Mouse (Mus musculus): Measurements from ENCODE around the gene Frmd6.

Gene Frmd6

DNA sequence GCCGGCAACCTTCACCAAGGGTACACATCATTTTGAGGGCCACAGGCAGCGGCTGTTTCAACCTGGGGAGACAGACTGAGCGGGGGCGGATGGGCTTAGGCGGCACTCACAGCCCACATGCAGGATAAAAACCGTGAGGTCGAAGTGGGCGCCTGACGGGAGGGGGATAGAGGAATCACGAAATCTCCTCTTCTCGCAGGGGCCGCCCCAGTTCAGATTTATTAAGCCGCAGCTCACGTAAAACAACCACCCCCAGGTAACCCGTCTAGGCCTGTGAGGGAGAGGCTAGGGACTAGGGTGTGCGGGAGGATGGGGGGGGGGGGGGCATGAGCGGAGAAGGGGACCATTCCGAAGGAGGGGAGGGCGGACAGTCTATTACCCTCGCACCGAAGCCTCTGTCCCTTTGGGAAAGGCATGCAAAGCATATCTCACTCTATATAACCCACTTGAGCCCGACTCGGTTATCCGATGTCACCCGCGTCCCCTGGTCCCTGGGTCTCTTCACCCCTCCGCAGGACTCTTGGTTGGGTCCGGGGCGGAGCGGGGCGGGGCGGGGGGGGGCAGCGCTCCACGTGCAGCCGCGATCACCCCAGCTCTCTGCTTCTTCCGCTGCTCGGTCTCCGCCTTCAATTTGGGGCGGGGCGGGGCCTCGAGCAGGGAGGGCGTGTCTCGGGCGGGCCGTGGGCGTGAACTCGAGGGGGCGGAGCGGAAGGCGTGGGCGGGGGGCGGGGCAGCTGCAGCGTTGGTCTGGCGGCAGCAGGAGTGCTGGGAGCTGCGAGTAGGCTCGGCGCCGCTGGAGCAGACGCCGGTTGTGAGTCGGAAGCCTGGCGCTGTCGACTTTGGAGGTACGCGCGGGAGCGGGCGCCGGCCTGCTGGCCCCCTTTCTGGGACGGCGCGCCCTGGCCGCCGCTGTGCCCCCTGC lies at the start of gene Frmd6:
Frmd6 (plus strand) TSS at position 786 of the 922 bp plus-strand sequence.
- peak; percentile 94 for DNase-seq

DNA sequence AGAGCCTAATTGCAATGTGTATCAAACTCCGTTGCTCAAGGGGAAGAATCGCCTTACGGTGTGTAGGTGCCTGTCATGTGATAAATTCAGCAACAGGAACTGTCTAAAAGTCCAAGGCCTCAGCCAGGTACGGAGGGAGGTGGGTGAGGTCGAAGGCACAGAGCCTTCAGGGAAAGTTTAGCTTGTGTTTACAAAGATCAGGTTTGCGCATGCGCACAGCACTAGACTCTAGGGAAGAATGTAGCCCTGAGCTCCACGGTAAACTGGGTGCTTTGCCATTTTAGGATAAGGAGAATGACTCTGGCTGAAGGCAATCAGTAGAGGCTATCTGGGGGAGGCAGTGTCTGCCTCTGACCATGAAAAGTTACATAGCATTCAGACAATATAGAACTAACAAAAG lies 49.7 kb upstream of the Frmd6 start:
- DNase-seq, result no peak

DNA sequence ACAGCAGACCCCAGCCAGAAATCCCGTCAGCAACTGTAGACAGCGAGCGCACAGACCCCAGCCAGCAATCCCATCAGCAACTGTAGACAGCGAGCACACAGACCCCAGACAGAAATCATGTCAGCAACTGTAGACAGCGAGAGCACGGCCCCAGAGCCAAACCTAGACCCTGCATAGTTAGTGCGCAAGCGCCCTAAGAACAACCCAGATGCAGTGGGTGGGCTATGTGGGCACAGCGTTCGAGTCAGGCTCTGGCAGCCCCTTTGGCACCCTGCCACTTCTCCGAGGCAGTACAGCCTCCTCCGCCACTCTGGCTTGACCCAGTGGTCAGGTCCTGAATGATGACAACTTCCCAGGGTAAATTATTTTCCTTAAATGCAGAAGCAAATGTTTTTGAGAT lies 48.6 kb upstream of the Frmd6 start:
- no peak for DNase-seq

- no peak for DNase-seq
Measured at GRCm38 (mm10) chr12:70777466-70777865, 47.8 kb upstream of the Frmd6 start.

- DNase-seq, result no peak
Measured at GRCm38 (mm10) chr12:70777866-70778265, 47.4 kb upstream of the Frmd6 start.

- no peak for DNase-seq
Measured at GRCm38 (mm10) chr12:70778271-70778670, 47.0 kb upstream of the Frmd6 start.

GRCm38 (mm10) chr12:70778724-70779123 lies 46.6 kb upstream of the Frmd6 start:
- DNase-seq, result no peak

DNA sequence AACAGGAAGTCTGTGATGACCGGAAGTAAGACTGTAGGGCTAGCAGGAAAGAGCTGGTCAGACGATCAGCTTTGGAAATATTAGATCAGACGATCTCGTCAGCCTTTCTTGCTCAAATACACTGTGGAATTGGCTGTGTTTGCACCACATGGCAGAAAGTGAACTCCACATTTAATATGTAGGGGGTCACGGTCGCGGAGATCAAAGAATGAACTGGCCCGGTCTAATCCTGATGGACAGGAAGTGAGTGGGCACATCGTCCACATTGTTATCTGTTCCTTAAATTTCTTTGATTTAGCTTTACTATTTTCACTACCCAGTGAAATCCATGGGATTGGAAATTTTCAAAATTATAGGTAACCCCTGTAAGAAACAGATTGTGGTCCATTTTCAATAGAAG lies 42.3 kb upstream of the Frmd6 start:
- DNase-seq, result no peak

DNA sequence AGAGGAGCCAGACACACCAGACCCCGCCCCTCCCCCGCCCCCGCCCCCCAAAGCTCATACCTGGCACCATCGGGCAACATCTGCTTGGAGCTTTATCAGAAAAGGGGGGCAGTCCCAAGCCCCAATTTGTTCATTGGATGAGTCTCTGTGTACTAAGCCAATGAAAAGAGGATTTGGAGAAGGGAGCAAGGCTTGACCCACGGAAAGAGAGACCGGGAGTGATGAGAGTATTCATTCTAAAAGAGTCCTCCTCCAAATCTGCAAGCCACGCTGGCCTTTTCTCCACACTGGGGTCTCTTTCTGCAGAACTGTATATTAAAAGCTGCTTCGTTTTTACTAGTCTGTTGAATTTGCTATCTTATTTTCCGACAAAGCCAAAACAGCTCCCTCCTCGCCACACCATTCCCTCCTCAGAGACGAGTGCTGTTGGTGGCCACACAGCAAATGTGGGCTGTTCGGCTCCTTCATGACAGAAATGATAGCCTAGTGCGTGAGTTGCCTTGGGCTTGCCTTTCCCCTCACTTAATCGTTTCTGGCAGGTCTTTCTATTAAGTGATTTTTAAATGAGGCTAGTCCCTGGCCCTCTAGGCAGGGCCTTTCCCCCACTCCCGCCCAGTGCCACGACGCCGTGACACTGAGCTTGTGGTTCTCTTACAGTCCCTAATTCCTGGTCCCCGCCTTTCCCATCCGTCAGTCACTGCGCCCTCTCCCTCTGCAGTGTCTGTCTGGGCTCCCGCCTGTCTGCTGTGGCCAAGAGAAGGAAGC lies 41.7 kb upstream of the Frmd6 start:
- DNase-seq, result peak; percentile 52

DNA sequence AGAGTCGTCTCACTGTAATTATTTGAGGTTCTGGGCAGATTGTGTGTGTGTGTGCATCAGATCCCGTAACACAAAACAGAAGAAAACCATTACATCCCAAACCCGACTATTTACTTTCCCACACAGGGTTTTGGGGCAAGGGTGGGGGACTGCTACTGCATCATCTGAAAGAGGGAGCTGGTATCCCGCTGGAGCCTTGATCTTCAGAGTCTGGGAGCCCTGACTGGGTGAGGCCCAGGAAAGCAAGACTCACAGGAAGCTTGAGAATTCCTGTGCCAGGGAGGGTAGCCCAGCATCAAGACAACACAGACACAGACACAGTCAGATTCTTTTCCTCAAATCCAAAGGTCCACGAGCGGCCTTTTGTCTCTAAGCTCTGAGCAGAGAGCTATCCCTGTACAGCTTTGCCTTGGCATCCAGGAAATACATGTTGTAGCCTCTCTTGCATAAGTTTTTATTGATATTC lies 41.0 kb upstream of the Frmd6 start:
- DNase-seq, result peak; percentile 26

- no peak for DNase-seq
Measured at GRCm38 (mm10) chr12:70789341-70789740, 36.0 kb upstream of the Frmd6 start.

GRCm38 (mm10) chr12:70793291-70793690 lies 32.0 kb upstream of the Frmd6 start:
- DNase-seq, result no peak

- peak; percentile 55 for DNase-seq
Measured at GRCm38 (mm10) chr12:70794543-70795388, 30.5 kb upstream of the Frmd6 start.

GRCm38 (mm10) chr12:70795389-70795711 lies 30.0 kb upstream of the Frmd6 start:
- no peak for DNase-seq

DNA sequence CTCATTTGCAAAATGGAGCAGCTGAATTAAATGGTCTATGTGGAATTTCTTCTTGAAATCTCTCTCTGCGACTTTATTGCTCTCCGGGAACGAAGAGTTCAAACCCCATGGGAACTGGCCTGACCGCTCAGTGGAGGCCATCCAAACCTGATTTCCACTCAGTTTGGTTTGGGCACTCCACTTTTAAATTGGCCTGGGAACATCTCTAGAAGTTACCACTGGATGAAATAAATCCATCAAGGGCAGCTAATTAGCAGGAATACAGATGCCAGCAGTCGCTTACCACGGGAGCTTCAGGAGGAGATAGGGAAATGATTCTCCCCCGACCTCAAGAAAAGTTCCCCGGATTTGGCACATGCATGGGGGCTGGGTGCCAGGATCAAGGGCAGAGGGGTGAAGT lies 26.8 kb upstream of the Frmd6 start:
- DNase-seq, result no peak

DNA sequence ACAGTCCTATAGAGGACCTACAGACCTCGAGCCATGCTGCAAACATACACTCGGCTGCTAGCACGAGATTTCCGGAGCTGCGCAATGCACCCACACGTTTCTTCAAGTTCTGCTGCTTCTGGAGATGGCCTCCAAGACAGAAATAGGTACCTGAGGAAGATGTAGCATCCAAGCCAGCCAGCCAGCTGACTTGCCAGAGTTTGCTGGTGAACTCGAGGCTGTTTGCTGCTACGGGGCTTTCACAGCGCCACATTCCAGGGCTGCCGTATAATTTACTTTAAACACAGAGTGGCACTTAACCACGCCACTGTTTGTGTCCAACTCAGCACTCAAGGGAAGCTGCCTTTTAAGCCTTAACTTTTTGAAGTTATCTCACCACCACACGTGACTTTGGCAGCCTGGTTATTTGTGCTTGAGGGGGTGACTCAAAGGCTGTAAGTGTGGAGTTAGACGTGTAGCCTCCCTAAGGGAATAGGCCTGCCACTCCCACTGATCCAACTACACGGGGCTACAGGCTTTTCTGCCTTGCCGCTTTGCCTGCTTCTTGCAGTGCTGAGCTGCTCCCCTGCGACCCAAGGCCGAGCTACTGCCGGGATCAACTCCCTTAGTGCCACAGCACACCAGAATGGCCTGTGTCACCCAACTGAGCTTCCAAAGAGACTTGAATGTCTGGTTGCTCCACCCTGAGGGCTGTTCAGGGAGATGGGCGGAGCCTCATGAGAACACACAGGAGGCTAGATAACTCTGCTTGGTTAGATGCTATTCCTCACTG lies 25.9 kb upstream of the Frmd6 start:
- peak; percentile 35 for DNase-seq

DNA sequence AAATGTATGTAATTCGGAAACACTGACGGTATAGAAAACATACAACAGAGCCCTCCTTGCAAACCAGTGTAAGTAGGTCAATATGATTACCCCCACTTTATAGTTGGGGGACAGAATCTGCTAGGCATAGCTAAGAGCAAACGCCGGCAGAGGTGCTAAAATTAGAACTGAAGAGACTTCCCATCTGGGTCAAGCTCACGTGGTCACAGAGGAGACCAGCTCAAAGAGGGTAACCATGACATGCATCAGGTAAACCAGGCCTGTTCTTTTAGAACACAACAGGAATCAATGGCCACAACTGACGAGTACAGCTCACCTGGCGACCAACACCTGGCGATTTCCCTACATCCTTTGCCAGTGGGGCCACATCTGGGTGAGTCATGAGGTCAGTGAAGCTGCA lies 25.2 kb upstream of the Frmd6 start:
- no peak for DNase-seq

- DNase-seq, result no peak
Measured at GRCm38 (mm10) chr12:70801361-70801760, 24.0 kb upstream of the Frmd6 start.

GRCm38 (mm10) chr12:70803494-70803893 lies 21.8 kb upstream of the Frmd6 start:
- DNase-seq, result no peak

GRCm38 (mm10) chr12:70804989-70805388 lies 20.3 kb upstream of the Frmd6 start:
- no peak for DNase-seq

DNA sequence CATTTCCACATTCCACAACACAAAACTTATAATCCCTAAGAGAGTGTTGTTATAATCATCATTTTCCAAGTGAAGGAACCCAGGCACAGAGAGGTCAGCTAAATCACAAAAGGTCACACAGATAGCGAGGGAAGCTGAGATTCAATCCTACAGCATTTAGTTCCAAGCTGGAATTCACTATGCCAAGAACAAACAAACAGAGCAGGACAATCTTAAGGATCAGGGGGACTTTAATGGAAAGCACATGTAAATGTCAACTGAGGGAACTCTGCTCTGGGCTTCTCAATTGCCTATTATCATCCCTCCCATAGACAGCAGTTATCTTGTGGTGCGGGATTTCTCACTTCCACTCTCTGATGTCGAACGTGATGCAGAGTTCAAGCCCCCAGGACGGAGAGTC lies 17.8 kb upstream of the Frmd6 start:
- DNase-seq, result no peak

DNA sequence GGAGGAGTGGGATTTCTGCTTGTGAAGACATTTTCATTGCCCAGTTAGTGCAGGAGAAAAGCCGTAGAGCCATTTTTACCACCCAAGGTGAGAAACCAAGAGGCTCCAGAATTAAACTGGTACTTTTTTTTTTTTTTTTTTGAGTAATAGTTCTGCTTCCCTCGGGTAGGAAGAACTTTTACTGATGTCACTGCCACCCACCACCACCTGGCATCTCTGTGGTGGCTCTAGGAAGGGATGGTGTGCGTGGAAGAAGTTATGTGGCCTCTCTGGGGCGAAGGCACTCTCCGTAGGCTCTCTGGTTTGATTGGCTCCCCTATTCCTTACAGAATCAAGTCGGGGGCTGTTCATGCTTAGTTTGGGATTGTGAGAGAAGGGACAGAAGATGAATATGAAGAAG lies 17.3 kb upstream of the Frmd6 start:
- no peak for DNase-seq

Measured in embryo, embryonic 11 days (tissue).